Mouse (Mus musculus) T-helper 1 cell (primary cell): ENCODE results near the gene Slc29a4.

Experiments used
- in situ Hi-C: fragments of 300-600 bp; cut with MboI, MseI; formaldehyde crosslinking; loops from one replicate; pipeline ENCODE4 v1.15.1; 2025; ENCODE audit warnings: high pct_unique_total_duplicates

The Slc29a4 gene

DNA sequence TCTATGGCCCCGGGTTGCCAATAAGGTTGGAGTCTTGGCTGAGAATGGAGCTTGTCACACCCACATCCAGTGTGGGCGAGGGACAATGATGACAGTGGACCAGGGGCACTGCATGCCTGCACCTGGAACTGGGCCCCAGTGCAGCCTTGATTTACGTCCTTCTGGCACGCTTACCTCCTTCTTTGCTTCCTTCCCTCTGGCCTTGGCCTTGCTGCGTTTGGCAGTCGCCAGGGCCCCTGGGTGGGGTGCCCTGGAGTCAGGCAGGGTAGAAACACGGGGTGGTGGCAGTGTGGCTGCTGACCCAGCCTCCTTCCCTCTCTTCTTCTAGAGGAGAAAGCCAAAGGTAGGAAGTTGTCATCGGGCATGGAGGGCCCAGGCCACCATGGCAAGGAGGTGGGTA is 47.6 kb downstream of the Slc29a4 start:
- in situ Hi-C loops: loop anchor here (10.0 kb wide), 1 partner anchor 1735 kb away; no protein-coding TSS in a partner anchor

DNA sequence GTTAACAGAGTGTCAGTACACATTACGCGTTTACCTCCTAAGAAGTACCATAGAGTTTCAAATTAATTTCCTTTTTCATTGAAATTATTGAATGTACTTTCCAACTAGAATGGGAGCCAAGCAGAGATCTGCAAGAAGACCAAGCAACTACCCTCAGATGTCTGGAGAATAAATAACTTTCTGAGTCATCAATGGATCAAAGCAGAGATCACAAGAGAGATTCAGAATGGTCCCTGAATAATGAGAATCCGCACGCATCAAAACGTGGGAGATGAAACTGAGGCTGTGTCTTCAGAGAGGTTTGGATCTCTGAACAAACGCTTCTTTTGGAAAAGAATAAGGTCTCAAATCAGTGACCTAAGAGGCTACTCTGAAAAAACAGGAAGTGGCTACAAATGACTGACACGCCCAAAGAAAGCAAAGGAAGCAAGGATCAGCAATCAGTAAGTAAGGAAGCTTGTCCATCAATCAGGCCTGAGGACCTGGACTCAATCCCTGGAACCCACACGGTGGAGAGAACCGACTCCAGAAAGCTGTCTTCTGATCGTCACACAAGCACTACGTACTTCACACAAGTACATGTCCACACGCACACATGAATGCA is 54.8 kb downstream of the Slc29a4 start:
- in situ Hi-C loops: loop anchor here (10.0 kb wide), 1 partner anchor 1728 kb away; no protein-coding TSS in a partner anchor

DNA sequence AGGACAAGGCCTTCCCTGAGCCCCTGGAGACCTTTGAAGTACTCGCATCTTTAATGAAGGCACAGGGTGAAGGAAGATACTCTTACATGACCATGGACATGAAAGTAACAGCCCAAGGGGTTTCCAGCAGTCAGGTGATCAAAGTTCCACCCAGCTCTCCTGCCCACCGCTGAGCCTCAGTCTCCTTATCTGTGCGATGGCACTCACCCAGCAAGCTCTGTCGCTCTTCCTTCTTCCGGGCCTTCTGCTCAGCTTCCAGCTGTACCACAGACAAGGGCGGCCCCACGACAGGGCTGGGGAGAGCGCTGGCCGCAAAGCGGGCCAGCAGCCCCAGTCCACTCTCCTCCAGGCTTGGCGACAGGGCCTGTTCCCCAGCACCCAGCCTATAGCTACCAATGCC is 57.9 kb downstream of the Slc29a4 start:
- in situ Hi-C loops: no loop called here

DNA sequence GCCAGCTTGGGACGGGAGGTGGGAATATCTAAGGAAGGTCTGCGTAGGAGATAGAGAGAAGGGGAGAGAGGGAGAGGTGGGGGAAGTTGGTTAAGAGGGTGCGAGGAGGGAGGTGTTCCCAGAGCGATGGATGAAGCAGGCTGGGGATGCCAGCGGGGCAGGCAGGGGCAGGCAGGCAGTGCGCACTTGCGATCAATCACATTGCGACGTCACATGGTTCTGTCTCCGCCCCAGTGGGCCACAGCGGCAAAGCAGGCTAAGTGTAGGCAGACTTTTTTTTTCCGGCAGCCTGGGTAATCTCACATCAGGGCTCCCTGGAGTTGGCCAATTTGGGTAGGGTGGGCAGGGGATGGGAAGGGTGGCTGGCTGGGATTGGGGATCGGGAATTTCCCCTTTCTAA is 59.9 kb downstream of the Slc29a4 start:
- in situ Hi-C loops: no loop called here

DNA sequence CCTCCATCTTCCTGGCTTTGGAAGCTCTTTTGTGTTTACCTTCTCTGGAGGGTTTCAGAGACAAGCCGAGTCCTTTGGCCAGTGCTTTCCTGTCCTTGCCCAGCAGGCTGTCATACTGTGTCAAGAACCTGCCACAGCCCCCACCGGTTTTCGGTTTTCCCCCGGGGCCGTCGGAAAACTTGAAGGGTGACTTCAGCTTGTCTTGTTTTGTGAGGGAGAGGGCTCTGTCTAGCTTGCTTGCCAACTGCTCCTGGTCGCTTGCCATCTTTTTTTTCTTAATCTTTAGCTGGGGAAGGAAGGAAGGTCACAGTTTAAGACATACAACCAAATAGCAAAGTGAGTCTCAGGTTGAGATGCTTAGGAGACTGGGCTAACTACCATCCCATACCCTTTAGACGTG is 67.5 kb downstream of the Slc29a4 start:
- in situ Hi-C loops: no loop called here

DNA sequence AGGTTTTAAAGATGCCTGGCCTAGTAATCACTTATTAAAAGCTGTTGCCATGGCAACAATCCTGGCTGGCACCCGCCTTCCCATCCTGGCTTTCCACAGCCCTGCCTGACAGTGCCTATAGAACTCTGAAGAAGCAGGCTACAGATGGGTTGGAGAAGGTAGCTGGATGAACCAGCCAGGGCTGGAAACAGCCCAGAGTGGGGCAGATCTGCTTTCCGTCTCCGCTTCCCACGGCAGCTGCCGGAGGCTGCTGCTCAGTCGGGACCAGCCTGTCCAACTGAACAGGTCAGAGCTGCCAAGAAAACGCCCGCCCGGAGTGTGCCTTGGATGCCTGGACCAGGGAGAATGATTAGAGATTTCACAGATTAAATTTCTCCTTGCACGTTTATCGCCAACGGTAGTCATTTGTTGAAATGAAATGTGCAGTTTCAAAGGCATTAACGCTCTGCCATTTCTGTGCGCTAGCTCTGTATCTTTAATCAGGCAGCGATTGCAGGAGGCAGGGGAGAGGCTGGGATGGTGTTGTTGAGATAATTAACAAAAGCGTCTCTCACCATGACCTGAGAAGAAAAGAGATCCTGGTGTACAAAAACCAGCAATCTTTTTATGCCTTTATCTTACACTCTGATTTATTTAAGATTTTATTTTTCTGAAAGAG is 69.1 kb downstream of the Slc29a4 start:
- in situ Hi-C loops: no loop called here

DNA sequence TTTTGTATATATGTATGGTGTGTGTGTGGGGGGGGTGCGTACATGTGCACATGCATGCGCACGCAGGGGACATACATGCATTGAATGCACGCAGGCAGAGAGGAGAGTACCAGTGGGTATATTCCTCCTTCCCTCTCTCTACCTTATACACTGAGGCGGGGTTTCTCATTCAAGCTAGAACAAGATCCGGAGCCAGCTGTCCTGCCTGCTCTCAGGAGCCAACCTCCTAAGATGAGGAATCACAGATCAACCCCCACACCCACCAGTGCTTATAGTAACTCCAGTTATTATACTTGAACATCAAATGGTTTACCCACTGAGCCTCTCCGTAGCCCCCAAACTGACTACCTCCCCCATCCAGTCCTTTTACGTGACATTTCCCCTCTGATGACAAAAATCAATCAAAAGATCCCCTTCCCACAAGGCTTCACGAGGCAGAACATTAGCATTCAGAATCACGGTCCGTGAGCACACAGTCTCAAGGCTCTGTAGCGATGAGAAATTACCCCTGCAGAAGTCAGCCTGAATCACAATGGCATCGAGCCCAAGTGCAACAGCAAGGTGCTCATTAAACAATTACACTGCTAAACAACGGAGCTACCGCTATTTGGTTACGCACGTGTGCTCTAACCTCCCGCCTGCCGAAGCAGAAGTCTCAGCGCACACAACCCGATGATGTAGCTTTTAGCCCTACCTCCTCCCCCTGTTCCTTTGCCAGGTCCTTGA is 69.9 kb downstream of the Slc29a4 start:
- in situ Hi-C loops: no loop called here

DNA sequence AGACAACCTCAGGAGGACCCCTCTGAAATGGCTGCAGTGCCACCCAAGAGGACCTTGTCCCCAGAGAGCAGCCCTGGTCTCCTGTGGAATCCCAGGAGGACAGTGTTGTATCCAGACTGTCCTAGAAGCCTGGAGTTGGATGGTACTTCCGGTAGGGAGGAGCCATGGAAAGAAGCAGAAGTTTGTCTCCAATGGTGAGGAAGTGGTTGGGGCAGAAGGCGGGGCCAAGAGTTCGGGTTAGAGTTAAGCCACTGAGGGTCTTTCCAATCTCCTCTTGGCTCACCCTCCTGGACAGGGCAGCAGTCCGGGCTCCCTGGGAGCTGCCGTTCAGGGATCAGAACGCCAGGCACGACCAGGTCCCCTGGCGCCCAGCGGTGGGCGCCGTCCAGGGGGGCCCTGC is 72.0 kb downstream of the Slc29a4 start:
- in situ Hi-C loops: no loop called here

DNA sequence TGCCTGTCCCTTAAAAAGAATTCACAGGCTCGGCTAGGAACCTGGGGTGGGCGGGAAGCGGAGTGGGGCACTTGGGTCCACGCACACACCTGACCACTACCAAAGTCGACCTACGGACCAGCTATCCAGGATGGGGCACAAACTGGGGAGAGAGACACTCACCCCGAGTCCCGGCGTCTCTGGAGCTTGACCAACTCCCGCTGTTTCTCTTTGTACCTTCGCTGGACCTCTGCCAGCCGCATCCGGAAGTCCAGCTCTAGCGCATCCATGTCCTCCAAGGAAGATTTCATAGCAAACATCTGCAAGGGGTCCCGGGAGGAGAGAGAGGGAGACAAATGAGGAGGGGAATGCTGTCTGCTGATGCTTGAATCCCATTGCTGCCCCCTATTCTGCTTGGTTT is 72.6 kb downstream of the Slc29a4 start:
- in situ Hi-C loops: no loop called here

DNA sequence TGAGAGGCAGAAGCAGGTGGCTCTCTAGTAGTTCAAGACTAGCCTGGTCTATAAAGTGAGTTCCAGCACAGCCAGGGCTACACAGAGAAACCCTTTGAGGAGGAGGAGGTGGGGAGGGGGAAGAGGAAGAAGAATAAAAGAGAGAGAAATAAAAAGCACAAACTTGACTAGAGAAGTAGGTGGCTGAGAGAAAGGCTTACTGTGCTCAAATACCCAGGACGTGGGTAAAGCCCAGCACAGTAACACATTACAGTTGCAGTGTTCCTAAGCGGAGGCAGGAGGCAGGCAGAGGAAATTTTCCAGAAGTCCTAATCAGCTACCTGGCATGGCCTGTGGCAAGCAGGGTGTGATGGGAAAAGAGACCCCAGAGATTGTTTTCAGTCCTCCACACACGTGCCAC is 74.4 kb downstream of the Slc29a4 start:
- in situ Hi-C loops: no loop called here

DNA sequence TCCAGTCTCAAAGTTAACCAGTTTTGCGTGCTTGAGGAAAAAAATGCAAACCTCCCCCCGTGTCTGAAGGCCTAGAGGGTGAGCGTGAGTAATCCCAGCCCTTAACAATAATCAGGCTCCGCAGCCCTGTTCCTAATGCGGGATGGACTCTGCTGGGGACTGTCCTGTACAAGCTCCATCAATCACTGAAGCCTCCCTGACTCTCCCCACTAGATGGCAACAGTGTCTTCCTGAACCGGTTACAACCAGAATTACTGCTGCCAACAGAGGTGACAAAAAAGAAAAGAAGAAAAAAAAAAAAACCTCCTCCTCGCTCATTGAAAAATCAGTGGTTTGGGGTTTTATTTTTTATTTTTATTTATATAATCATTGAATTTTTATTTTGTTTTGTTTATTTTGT is 75.6 kb downstream of the Slc29a4 start:
- in situ Hi-C loops: no loop called here

DNA sequence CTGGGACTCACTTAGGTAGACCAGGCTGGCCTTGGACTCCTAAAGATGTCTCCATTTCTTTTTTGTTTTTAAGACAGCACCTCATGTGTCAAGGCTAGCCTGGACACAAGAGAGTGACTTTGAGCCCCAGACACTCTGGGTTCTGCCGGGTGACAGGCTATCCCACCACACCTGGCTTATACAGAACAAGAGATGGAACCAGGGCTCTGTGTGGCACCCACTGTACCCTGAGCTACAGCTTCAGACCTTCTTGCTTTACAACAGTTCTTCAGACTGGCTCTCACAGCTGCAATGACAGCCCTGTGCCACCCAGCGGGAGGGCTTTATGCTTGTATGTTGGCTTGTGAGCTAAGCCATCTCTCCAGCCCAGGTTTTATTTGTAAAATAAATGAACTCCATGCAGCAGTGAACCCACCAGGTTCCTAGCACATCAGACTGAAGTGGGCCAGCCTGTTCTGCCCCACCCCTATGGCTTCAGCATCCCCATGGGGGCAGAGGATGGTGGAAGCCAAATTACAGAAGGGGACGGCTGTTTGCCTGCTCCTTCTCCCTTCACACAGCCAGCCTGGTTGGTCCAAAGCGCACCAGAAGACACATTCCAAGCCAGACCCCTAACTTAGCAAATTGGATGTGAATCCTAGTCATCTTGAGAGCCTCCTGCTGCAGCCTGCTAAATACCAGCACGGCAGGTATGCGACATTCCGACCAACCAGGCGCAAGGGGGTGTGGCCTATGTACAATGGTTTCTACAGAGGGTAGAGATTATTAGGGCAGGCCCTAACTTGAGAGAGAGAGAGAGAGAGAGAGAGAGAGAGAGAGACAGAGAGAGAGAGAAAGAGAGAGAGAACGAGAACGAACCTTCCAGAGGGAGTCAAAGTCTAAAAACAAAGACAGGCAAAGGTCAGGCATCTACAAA is 76.3 kb downstream of the Slc29a4 start:
- in situ Hi-C loops: no loop called here

DNA sequence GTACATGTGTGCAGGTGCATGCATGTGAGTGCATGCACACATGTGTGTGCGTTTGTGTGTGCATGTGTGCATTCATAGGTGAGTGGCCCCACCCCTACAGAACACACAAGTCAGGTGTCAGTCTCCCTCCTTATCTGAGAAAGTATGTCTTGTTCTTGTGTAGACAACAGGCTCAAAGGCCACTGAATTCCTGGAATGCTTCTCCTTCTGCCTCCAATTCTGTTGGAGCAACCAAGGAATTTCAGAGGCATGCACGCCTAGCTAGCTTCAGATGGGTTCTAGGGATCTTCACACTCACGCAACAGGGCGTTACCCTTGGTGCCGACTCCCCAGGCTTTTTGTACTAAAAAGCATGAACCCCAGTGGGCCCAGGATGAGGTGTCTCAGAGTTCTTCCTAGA is 77.3 kb downstream of the Slc29a4 start:
- in situ Hi-C loops: no loop called here

DNA sequence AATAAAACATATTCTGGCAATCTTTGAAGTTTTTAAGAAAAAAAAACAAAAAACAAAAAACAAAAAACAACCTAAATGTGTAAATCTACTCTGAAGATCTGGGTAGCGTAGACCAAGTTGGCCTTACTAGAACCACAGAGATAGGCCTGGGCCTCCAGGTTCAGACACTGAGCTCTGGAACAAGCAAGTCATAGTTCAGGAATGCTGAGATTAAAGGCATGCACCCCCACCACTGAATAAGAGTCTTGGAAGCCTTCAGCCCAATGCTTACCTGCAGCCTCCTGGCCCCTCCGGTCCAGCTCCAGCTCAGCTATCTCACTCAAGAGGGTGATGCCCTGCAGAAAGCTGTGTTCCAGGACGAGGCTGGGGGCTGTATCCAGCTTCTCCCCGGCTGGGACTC is 78.7 kb downstream of the Slc29a4 start:
- in situ Hi-C loops: no loop called here

DNA sequence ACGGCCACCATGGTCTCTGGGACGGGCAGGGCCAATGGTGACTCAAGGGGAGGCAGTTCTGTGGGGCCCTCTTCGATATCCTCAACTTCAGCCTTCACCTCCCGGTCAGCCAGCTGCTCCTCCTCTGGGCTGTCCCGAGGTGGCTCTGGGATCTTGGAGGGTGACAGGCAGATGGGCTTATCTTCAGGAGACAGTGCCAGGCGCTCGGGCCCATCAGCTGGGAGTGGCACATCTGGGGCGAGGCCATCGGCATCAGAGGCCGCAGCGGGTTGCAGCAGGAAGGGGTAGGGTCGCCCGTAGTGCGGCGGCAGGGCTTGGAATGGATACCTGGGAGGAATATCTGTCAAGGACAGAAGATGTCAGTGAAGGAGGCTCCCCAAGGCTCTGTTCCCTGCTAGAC is 79.7 kb downstream of the Slc29a4 start:
- in situ Hi-C loops: no loop called here
